Mouse (Mus musculus) heart, embryonic 13.5 days (tissue): ENCODE measurements around the gene Sept9. TPM values are rescaled to one million over a fixed set of nuclear protein-coding genes. Genes with fewer than 3 reads are reported as not detected.

Experiments
- ATAC-seq: fragments of 200-750 bp; cut with Nextera tagmentation; 2 replicates; pipeline ENCODE4 v1.8.0; 2017; ENCODE audit warnings: moderate TSS enrichment; ENCODE audit not compliant: insufficient number of reproducible peaks, low FRiP score, low TSS enrichment; ENCODE audit errors: extremely low read depth
- H3K27ac ChIP-seq: fragments of 300-500 bp; sonication (generic); replicated peaks from 2 replicates; pipeline ENCODE4 v1.5.1; 2015; ENCODE audit warnings: moderate library complexity, mild to moderate bottlenecking, inconsistent platforms
- H3K27me3 ChIP-seq: fragments of 300-500 bp; sonication (generic); replicated peaks from 2 replicates; pipeline ENCODE4 v1.6.1; 2015; ENCODE audit warnings: mild to moderate bottlenecking, inconsistent platforms
- H3K36me3 ChIP-seq: fragments of 300-500 bp; sonication (generic); 2 replicates; pipeline ENCODE4 v1.6.1; 2015; ENCODE audit warnings: mild to moderate bottlenecking, inconsistent platforms
- H3K4me1 ChIP-seq: fragments of 300-500 bp; sonication (generic); 2 replicates; pipeline ENCODE4 v1.6.1; 2015; ENCODE audit warnings: inconsistent platforms
- H3K4me2 ChIP-seq: fragments of 300-500 bp; sonication (generic); 2 replicates; pipeline ENCODE4 v1.6.1; 2015; ENCODE audit warnings: inconsistent platforms, mild to moderate bottlenecking, moderate library complexity
- H3K4me3 ChIP-seq: fragments of 300-500 bp; sonication (generic); 2 replicates; pipeline ENCODE4 v1.5.1; 2015; ENCODE audit warnings: moderate library complexity, mild to moderate bottlenecking, inconsistent platforms
- H3K9ac ChIP-seq: fragments of 300-500 bp; sonication (generic); 2 replicates; pipeline ENCODE4 v1.6.1; 2015; ENCODE audit warnings: inconsistent platforms, mild to moderate bottlenecking, moderate library complexity
- H3K9me3 ChIP-seq: fragments of 300-500 bp; sonication (generic); 2 replicates; pipeline ENCODE4 v1.6.1; 2016; ENCODE audit warnings: inconsistent platforms
- WGBS: fragments of 180-500 bp; shearing (Covaris S2); methylation state at CpG from one replicate; pipeline ENCODE4 v1.1.7; 2015; ENCODE audit warnings: mixed read lengths; 5-methylcytosine and 5-hydroxymethylcytosine counted together
- polyA plus RNA-seq: library from polyadenylated mRNA; unstranded; fragments of >200 nt; fragmentation: Nextera tagmentation; extraction: Ambion mirVana; gene quantifications from 2 replicates; pipeline ENCODE4 v1.2.1, GENCODE M21; 2015

Sept9 gene
- polyA plus RNA-seq, 1 experiment from 2014 or later = 75.5 TPM

- Histone ChIP-seq H3K4me1 (peaks cover 19% of the 10 kb centered on the region), H3K9me3 (peaks cover 8% of the 10 kb centered on the region; the same call in 1 of the 2 replicates), H3K36me3 (no peaks in the 10 kb centered on the region), H3K27me3 (peaks cover 11% of the 10 kb centered on the region; the same call in 1 of the 2 replicates), H3K9ac (no peak overlapping the region), H3K4me3 (no peak overlapping the region), H3K27ac (no peak overlapping the region), H3K4me2 (no peak overlapping the region)
- no peak for ATAC-seq
- WGBS = 26% methylated on average over 5 of the region's 5 CpGs
Observed at GRCm38 (mm10) chr11:117176304-117176703, 23.2 kb upstream of the Sept9 start.

- H3K9me3 ChIP-seq = peaks cover 14% of the 10 kb centered on the region
- H3K4me3 ChIP-seq = no peak overlapping the region
- ATAC-seq = no peak
- no peak overlapping the region for H3K9ac ChIP-seq
- no peak overlapping the region for H3K27ac ChIP-seq
- H3K4me2 ChIP-seq = no peak overlapping the region
- peaks cover 11% of the 10 kb centered on the region; the same call in 1 of the 2 replicates for H3K27me3 ChIP-seq
- H3K4me1 ChIP-seq = peaks cover 19% of the 10 kb centered on the region
- no peaks in the 10 kb centered on the region for H3K36me3 ChIP-seq
- 68% methylated on average over 5 of the region's 5 CpGs for WGBS
Observed at GRCm38 (mm10) chr11:117176900-117177299, 22.6 kb upstream of the Sept9 start.

- Histone ChIP-seq H3K4me3 (no peak overlapping the region), H3K4me1 (peaks cover 19% of the 10 kb centered on the region), H3K9ac (no peak overlapping the region), H3K36me3 (no peaks in the 10 kb centered on the region), H3K27ac (no peak overlapping the region), H3K27me3 (peaks cover 11% of the 10 kb centered on the region; the same call in 1 of the 2 replicates), H3K4me2 (no peak overlapping the region), H3K9me3 (peaks cover 19% of the 10 kb centered on the region)
- 52% methylated on average over 8 of the region's 11 CpGs for WGBS
- ATAC-seq = no peak
Observed at GRCm38 (mm10) chr11:117177303-117177979, 22.0 kb upstream of the Sept9 start.

- Histone ChIP-seq H3K4me1 (peaks cover 9% of the 10 kb centered on the region), H3K27me3 (peaks cover 11% of the 10 kb centered on the region; the same call in 1 of the 2 replicates), H3K4me3 (no peak overlapping the region), H3K9me3 (peaks cover 25% of the 10 kb centered on the region), H3K9ac (no peak overlapping the region), H3K4me2 (no peak overlapping the region), H3K27ac (no peak overlapping the region), H3K36me3 (no peaks in the 10 kb centered on the region)
- no peak for ATAC-seq
- 77% methylated on average over 5 of the region's 5 CpGs for WGBS
Observed at GRCm38 (mm10) chr11:117179902-117180301, 19.6 kb upstream of the Sept9 start.

- Histone ChIP-seq H3K4me2 (no peak overlapping the region), H3K36me3 (no peaks in the 10 kb centered on the region), H3K4me3 (no peak overlapping the region), H3K27me3 (peaks cover 11% of the 10 kb centered on the region), H3K27ac (no peak overlapping the region), H3K9me3 (peaks cover 25% of the 10 kb centered on the region), H3K4me1 (no peaks in the 10 kb centered on the region), H3K9ac (no peak overlapping the region)
- 85% methylated on average over 3 of the region's 3 CpGs for WGBS
- ATAC-seq = no peak
Observed at GRCm38 (mm10) chr11:117182808-117183207, 16.7 kb upstream of the Sept9 start.

- Histone ChIP-seq H3K9ac (no peak overlapping the region), H3K4me3 (no peak overlapping the region), H3K27ac (no peak overlapping the region), H3K36me3 (no peaks in the 10 kb centered on the region), H3K4me1 (no peaks in the 10 kb centered on the region), H3K27me3 (peaks cover 8% of the 10 kb centered on the region), H3K4me2 (no peak overlapping the region), H3K9me3 (peaks cover 25% of the 10 kb centered on the region)
- ATAC-seq = no peak
- WGBS = 68% methylated on average over 3 of the region's 3 CpGs
Observed at GRCm38 (mm10) chr11:117183299-117183698, 16.2 kb upstream of the Sept9 start.

GRCm38 (mm10) chr11:117183841-117184240, 15.6 kb upstream of the Sept9 start:
- Histone ChIP-seq H3K4me1 (no peaks in the 10 kb centered on the region), H3K27ac (no peak overlapping the region), H3K4me2 (no peak overlapping the region), H3K36me3 (no peaks in the 10 kb centered on the region), H3K9ac (no peak overlapping the region), H3K27me3 (peaks cover 4% of the 10 kb centered on the region; the same call in 1 of the 2 replicates), H3K9me3 (peaks cover 25% of the 10 kb centered on the region), H3K4me3 (no peak overlapping the region)
- 71% methylated on average over 5 of the region's 5 CpGs for WGBS
- no peak for ATAC-seq

GRCm38 (mm10) chr11:117185076-117185933, 14.2 kb upstream of the Sept9 start:
- Histone ChIP-seq H3K27ac (no peak overlapping the region), H3K4me3 (no peak overlapping the region), H3K36me3 (no peaks in the 10 kb centered on the region), H3K27me3 (no peaks in the 10 kb centered on the region; the same call in 1 of the 2 replicates), H3K9me3 (peaks cover 20% of the 10 kb centered on the region), H3K9ac (no peak overlapping the region), H3K4me2 (no peak overlapping the region), H3K4me1 (no peaks in the 10 kb centered on the region)
- ATAC-seq = no peak
- 59% methylated on average over 21 of the region's 21 CpGs for WGBS

GRCm38 (mm10) chr11:117191524-117191923, 7.9 kb upstream of the Sept9 start:
- H3K4me2 ChIP-seq = no peak overlapping the region
- H3K36me3 ChIP-seq = no peaks in the 10 kb centered on the region
- H3K4me1 ChIP-seq = peaks cover 6% of the 10 kb centered on the region; the same call in 1 of the 2 replicates
- H3K27me3 ChIP-seq = no peaks in the 10 kb centered on the region; the same call in 1 of the 2 replicates
- no peak overlapping the region for H3K4me3 ChIP-seq
- H3K27ac ChIP-seq = no peak overlapping the region
- H3K9me3 ChIP-seq = no peaks in the 10 kb centered on the region
- no peak overlapping the region for H3K9ac ChIP-seq
- WGBS = 60% methylated on average over 5 of the region's 5 CpGs
- ATAC-seq = no peak

- 56% methylated on average over 11 of the region's 11 CpGs for WGBS
- peaks cover 12% of the 10 kb centered on the region for H3K4me1 ChIP-seq
- peaks cover 22% of the 10 kb centered on the region for H3K27me3 ChIP-seq
- no peak for ATAC-seq
- H3K4me3 ChIP-seq = no peak overlapping the region
- H3K27ac ChIP-seq = no peak overlapping the region
- H3K4me2 ChIP-seq = no peak overlapping the region
- no peaks in the 10 kb centered on the region for H3K9me3 ChIP-seq
- H3K9ac ChIP-seq = no peak overlapping the region
- no peaks in the 10 kb centered on the region for H3K36me3 ChIP-seq
Observed at GRCm38 (mm10) chr11:117194475-117194937, 5.0 kb upstream of the Sept9 start.

GRCm38 (mm10) chr11:117195616-117196015, 3.8 kb upstream of the Sept9 start:
- 75% methylated on average over 6 of the region's 6 CpGs for WGBS
- ATAC-seq = no peak
- Histone ChIP-seq H3K4me1 (peaks cover 23% of the 10 kb centered on the region), H3K9me3 (no peaks in the 10 kb centered on the region), H3K27ac (no peak overlapping the region), H3K4me2 (no peak overlapping the region), H3K36me3 (no peaks in the 10 kb centered on the region), H3K9ac (no peak overlapping the region), H3K27me3 (peaks cover 33% of the 10 kb centered on the region), H3K4me3 (no peak overlapping the region)
